Mouse (Mus musculus) brain, adult 10 weeks (tissue): ENCODE measurements around the gene Gtf2h1. TPM values are rescaled to one million over a fixed set of nuclear protein-coding genes. Genes with fewer than 3 reads are reported as not detected.

ENCODE experiments used
- polyA plus RNA-seq: library from polyadenylated mRNA; stranded (reverse); fragments of 350-450 nt; fragmentation: Illumina TruSeq; extraction: RNeasy Lipid Tissue Mini Kit (QIAGEN cat#74804); gene quantifications from one replicate; pipeline ENCODE4 v1.2.3, GENCODE M21; 2015; ENCODE audit warnings: low read depth, low replicate concordance

Gtf2h1 gene
- polyA plus RNA-seq: 35.0 TPM

DNA sequence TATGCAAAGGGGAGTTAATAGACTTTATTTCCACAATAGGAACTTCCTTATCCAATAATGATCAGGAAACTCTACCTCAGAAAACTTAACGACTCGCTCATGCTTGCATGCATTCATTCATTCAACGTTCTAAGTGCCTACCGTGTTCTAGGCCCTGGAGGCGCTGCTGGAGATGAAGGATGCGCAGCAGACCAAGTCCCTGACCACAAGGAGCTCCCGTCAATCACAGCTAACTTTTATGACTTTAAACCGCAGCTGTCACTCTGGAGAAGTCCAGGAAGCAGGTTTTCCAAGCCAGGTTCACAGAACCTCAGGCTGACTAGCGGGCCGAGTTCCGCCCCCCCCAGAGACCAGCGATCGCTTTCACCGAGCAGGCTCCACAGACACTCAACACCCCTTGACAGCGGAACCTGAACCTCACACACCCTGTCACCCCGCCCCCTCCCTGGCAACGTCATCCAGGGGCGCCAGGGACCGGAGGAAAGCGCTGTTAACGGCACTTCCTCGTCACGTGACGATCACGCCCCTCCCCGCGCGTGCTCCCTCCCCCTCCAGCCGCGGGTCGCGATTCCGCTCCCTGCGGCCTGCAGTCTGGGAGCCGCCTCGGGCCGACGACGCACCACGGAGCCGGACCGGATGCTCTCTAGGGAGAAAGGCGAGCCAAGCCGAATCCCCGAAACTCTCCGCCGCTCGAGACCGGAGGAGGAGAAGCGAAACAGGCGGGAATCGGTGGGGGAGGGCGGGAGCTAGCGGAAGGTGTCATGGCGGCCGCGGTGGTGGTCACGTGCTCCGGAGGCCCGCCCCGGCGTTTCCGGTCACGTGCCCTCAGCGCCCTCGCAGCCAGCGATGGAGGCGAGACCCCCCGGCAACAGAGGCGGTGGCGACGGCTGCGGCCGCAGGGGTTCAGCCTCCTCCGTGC, at the start of gene Gtf2h1, which contains the start of gene Hps5:
TSS of gene Gtf2h1 (plus strand) at position 817 of the 919 bp plus-strand sequence.
TSS of gene Hps5 (minus strand) at position 778 of the 919 bp plus-strand sequence.

DNA sequence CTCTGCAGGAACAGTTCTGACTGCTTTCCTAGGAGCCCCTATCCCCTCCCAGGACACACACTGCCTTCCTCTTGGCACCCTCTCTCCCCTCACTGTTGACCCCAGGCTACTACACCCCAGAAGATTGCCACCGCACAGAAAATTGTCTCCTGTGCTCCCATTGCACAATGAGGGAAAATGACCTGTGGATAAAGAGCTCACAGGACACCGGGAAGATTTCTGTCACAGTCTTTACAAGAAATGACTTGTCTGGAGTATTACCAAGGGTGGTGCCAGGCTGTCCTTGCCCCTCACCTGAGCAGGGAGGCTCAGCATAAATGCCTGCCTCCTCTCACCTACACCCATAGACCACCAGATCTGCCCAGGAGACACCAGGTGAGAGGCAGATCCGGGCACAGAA, 44.4 kb upstream of the Gtf2h1 start, which contains the start of gene Saa2:
TSS of gene Saa2 (plus strand) at position 301 of the 400 bp plus-strand sequence.

DNA sequence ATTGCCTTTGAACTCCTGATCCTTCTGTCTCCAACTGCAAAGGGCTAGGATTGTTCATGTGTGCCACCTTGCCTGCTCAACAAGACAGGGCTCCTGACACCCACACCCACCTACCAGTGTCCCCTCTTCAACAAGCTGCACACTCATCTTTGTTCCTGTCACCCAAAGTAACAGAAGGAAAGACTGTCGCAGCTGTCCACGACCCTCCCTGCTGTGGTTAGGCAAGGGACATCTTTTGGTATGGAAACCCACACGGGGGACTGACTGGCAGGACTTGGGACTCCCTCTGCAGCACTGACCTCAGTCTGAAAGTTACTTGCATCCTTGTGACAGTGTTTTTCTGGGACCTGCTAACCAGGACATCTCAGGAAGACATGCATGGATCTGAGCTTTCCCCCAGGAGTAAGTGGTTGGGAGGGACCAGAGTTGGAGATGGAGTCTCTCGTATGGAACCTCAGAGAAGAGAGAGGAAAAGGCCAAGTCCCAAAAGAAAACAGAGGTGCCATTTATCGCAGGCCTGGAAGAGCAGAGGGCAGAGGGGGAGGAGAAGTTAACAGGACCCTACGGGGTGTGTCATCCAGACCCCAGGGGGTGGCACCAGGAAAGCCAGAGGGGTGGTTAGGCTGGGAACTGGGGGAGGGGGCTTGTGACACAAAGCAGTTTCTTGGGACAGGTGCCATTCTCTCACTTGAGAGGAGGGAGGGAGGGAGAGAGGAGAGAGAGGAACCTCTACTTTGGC, 45.1 kb downstream of the Gtf2h1 start, which contains the start of gene Ldha:
TSS of gene Ldha (plus strand) at position 689 of the 739 bp plus-strand sequence.

DNA sequence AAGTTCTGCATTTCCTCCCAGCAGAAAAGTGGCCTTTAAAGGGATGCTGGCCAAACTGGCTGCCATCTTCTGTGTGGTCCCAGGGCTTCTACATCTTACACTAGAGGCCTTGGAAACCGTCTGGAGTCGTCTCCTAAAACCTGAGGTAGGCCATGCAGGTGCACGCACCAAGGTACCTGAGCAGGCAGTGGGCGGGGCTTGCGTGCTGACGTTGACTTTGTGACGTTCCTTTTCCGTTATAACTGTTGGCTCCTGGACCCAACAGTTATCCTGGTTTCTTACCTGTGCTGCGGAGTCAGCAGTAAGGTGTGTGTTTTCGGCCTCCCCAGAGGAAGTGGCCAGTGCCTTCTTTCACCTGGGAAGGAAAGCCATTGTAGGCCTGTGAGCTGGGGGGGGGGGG, 65.1 kb downstream of the Gtf2h1 start, which contains the start of gene Ldhc:
TSS of gene Ldhc (plus strand) at position 208 of the 400 bp plus-strand sequence.

Other genes starting within 250 kb of the Gtf2h1 start
- 35.9 TPM for gene Sergef, start 156.3 kb upstream of the Gtf2h1 start, polyA plus RNA-seq
- 0.95 TPM for gene Tph1, start 123.6 kb upstream of the Gtf2h1 start, polyA plus RNA-seq
- gene Saal1, start 85.4 kb upstream of the Gtf2h1 start, polyA plus RNA-seq: 6.8 TPM
- not detected for gene Saa3, start 80.4 kb upstream of the Gtf2h1 start, polyA plus RNA-seq
- gene Saa4, start 63.5 kb upstream of the Gtf2h1 start, polyA plus RNA-seq: not detected
- gene Saa1, start 53.1 kb upstream of the Gtf2h1 start, polyA plus RNA-seq: not detected
- gene Saa2, start 44.3 kb upstream of the Gtf2h1 start, polyA plus RNA-seq: not detected
- 14.3 TPM for gene Hps5, start within 50 bp of the Gtf2h1 start, polyA plus RNA-seq
- 476 TPM for gene Ldha, start 45.4 kb downstream of the Gtf2h1 start, polyA plus RNA-seq
- gene Ldhc, start 65.1 kb downstream of the Gtf2h1 start, polyA plus RNA-seq: 0.45 TPM
- 135 TPM for gene Tsg101, start 123.9 kb downstream of the Gtf2h1 start, polyA plus RNA-seq
- 10.6 TPM for gene Uevld, start 162.4 kb downstream of the Gtf2h1 start, polyA plus RNA-seq
- gene Gm9999, start 187.5 kb downstream of the Gtf2h1 start, polyA plus RNA-seq: not detected
- 11.1 TPM for gene Spty2d1, start 212.3 kb downstream of the Gtf2h1 start, polyA plus RNA-seq